Mouse (Mus musculus) kidney, adult 2 months (tissue): Measurements from ENCODE around the gene Gcsam.

ENCODE experiments used
- CTCF ChIP-seq: fragments of 200-500 bp; conservative IDR thresholded peaks from 2 replicates; pipeline ENCODE4 v1.5.1; 2011; ENCODE audit warnings: low read depth, mild to moderate bottlenecking, control low read depth, low read length, moderate library complexity, mixed read lengths; ENCODE audit not compliant: insufficient read depth, insufficient read length
- POLR2A ChIP-seq: fragments of 200-500 bp; IDR thresholded peaks from one replicate; pipeline ENCODE4 v1.6.1; 2011; ENCODE audit warnings: low read depth, low read length, control low read depth

- TF ChIP-seq CTCF (no peak), POLR2A (no peak)
These were observed 58.0 kb downstream of the Gcsam start for GRCm38 (mm10) chr16:45668178-45668577.
